Mouse (Mus musculus) layer of hippocampus, adult 8-10 months (tissue): ENCODE results near the gene Tagap1. TPM values are rescaled to one million over a fixed set of nuclear protein-coding genes. Genes with fewer than 3 reads are reported as not detected.
A peak's percentile ranks its signal among the peaks of the same experiment; 100 is the strongest.
"Not testable (repeated sequence)": the region's sequence is repeated elsewhere in the genome, so short reads cannot be mapped to it uniquely, and the experiment has no call there.

Experiments used
- DNase-seq, 2 experiments: peaks; one replicate each; pipeline ENCODE4 v3.0.0; 2022; ENCODE audit warnings: low spot score in 2 of 2
- total RNA-seq, 4 experiments: library from RNA; stranded (reverse); gene quantifications; 2 replicates each; pipeline ENCODE4 v1.2.4; 2022

The Tagap1 gene
- total RNA-seq, 4 experiments from 2014 or later: 27.8 to 31.7 (median 29.4) TPM

DNA sequence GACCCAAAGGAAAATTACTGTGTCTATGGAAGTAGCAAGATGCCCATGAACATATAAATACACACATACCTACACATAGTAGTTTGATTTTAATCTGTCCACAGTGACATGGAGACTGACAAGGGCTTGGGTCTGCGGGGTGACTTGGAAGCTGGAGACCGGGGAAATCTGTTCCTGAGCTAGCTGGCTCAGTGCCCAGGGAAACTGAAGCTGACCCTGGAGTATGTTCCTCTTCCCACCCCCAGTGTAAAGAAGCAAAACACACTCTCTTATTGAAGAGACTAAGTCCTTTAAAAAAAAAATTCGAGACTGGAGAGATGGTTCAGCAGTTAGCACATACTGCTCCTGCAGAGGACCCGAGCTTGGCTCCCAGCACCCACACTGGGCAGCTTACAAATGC lies 2.0 kb upstream of the Tagap1 start:
- not testable (repeated sequence) for DNase-seq

DNA sequence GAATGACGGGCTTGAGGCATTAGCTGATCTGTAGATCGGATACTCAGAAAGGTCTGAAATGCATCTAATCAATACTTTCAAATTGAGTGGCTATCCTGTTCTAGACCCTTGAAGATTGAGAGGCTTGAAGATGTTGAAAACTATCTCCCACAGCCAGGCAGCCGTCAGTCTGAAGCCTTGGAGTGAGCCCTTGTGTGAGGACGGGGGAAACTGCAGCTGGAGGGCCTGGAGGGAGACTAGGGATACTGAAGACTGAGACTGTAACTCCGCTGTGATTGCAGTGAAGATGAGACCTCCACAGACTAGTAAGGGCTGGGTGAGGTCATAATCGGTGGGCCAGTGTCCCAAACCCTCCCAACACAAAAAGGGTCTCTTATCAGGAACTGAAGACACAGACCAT lies 1.4 kb upstream of the Tagap1 start:
- DNase-seq: not testable (repeated sequence)

DNA sequence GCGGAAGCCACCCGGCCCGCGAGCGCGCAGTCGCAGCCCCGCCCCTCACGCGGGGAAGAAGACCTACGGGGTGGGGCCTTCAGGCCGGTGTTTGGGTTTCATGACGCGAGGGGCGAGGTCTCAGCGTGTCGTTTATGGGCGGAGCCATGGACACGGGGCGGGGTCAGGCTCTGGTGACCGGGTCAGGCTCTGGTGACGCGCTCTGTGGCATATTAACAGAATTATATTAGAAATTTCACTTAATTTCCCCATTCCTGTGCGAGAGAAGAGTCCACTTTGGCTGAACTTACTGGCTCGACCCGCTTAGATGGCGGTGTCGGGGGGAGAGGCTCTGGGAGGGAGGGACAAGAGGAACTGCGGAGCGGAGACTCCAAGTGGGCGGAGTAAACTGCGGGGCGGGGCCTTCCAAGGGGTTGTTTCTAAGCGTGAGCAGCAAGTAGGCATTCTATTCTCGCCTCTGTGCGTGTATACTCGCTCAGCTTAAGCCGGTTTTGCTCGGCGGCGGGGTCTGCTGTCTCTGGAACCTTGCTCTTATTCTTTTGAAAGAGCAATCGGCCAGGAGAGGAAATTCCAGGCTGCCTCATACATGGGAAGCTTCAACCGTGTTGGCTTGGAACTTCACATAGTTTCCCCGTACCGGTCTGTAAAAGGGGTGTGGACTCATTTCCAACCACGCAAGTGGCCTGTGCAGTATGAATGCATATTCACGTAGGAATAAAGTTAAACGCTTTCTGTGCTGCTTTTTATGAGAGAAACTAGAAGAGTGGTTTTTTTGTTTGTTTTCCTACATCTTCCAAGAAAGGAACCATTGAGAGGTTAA lies 435 bp upstream of the Tagap1 start:
- DNase-seq: peak in 1 of 2 experiments; percentile 43

DNA sequence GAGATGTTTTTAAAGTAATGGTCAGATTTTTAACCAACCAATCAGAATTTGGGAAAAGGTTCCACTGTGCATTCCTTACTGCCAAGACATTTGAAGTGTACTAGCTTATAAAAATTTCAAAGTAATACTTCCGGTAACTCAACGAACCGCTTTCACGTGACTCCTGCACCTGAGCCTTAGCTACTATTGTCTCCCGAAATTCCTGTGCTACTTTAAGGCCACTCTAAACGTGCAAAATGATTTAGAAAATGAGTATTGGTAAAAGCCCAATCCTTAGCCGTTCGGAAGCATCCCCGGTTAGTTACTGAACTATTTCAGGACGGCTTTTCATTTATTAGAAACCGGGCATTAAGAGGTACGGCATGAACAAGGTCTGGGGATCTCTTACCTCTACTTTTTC lies 607 bp downstream of the Tagap1 start:
- DNase-seq: not testable (repeated sequence)

DNA sequence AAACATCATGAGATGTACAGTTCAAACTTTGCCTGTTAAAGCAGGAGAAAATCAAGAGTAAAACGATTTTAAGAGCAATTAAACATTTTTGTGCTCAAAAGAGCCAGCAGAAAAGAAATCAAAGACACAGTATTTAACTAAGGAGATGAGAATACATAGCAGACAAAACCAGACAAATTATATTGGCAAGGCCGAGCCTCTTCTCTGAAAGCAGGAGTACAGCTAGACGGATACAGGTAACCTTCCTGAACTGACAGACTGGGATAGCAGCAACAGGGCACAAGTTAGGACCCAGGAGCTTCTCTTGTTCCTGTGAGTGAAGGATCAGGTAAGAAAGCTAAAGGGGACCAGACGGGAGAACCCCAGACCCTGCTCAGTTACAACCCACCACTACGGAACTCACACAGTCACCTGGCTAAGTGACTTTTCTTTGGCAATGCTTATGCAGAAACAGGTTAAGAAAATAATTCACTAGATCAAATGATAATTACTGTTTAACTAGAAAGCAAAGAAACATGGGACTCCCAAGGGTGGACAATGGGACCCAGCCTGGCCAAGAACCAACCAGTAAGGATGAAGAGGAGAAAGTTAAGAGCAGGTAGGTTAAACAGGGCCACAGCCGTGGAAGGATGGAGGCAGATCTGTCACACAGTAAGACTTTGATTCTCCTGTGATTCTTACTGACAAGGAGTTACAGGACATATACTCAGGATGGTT lies 1.3 kb downstream of the Tagap1 start:
- DNase-seq: not testable (repeated sequence)

DNA sequence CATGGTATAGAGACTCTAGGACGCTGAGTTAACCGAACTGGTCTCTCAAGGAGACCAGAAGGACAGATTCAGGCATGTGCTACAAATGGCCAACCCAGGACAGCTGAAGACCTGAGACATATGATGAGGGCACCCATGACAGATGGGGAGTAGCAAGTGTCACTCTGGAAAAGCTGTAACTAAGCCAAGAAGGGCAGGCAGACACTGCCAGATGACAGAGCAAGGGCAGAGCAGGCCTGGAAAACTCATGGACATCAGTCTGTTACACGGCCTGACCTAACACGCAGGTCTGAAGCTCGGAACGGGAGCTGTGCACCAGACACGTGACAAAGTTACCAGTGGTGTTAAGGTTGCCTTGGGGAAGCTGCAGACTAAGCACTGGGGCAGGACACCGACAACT lies 2.1 kb downstream of the Tagap1 start:
- DNase-seq: not testable (repeated sequence)

DNA sequence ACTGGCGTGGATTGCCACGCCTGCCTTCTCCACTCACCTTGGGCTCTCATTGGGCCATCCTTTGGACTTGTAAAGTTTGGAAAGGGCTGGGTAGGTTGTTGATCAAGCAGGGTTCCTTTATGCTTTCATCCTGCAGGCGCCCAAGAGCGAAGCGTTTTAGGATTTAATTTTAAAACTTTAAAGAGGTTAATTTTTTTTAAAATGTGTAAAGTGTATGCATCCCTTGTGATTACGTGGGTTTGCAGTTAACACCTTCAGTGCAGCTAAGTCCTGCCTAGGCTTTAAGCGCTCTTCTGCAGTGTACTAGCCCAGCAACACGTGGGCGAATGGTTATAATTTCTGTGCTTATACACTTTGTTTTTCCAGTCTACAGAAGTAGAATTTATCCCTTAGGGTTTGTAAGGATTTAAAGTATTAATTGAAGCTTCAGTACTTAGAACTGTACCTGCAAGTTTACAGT lies 12.2 kb downstream of the Tagap1 start:
- DNase-seq: not testable (repeated sequence)

DNA sequence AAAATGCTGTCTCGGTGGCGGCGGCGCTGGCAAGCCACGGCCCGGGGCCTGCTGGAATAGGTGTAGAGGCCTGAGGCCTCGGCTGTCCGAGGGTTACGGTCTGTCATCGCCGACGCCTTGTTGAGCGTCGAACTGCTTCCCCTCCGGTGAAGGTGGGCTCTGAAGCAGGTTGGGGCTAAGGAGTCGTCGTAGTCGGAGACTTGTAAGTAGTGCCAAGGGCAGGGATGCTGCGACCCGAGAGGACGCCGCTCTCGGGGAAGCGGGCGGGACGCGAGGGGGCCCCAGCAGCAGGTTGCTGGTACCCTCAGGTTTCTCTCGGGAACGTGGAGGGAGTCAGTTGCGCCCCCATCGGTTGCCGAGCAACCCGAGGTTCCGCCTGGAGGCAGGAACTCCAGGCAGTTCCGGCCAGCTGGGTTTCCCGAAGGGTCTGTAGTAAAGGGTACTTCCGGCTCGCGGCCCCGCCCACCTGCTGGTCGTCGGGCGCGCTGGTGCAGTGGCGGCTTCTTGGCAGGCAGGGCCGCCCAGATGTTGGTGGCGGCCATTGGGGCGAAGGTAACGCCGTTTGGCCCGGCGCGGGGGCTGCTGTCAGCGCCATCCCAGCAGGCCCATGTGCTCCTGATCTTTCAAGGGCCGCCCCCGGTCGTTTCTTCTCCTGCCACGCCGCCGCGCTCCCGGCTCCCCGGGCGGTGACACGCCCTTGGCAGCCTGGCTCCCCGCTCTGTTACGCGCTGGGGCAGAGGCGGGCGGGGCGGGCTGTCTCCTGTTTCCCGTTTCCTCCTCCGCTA lies 12.8 kb downstream of the Tagap1 start, which contains the start of gene Rsph3b:
Gene Rsph3b (minus strand): TSS at position 699 of the 785 bp plus-strand sequence.
- DNase-seq: peak; percentile 75 to 83

DNA sequence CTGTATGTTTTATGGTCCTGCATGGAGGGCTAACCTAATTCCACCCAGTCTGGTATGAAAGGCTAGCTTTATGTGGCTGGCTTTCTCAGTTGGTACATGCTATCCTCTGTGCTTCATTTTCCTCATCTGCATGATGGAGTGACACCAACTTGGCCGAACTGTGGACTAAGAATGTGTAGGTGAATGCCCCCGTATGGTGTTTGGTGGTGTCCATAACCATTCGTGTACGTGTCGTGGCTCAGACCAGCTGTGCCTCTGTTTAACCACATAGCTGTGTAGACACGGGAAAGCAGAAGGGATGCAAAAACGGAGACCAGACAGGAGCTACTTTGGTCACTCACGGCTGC lies 13.3 kb downstream of the Tagap1 start:
- DNase-seq: not testable (repeated sequence)

DNA sequence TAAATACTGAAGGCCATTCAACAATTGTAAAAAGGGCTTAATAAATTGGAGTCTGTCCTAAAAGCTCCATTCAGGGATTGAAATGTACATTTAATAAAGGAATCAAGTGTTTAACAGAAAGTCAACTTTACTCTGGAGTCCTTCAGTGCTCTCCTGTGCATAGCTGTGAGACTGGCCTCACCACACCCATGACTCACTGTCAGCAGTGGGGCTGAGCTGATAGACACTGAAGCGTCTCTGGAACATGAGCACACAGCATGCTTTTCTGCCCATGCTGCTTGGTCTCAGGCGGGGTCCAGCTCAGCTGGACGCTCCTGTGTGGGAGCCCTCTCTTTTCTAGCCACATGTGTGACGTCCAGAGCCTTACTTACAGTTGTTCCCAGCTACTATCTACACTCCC lies 18.4 kb downstream of the Tagap1 start:
- DNase-seq: not testable (repeated sequence)

DNA sequence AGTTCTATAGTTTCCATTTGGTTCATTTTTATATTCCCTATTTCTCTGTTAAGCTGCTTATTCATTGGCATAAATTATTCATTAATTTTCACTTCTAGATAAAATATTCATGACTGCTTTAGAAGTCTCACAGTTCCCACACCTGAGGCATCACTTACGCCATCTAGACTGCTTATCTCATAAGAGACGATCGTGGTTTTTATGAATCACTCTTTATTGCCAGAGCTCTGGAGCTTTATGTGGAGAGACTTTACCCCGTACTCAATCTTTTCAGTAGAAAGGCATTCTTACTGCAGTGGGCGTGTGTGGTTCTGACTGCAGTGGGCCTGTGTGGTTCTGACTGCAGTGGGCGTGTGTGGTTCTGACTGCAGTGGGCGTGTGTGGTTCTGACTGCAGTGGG lies 29.3 kb downstream of the Tagap1 start:
- DNase-seq: not testable (repeated sequence)

DNA sequence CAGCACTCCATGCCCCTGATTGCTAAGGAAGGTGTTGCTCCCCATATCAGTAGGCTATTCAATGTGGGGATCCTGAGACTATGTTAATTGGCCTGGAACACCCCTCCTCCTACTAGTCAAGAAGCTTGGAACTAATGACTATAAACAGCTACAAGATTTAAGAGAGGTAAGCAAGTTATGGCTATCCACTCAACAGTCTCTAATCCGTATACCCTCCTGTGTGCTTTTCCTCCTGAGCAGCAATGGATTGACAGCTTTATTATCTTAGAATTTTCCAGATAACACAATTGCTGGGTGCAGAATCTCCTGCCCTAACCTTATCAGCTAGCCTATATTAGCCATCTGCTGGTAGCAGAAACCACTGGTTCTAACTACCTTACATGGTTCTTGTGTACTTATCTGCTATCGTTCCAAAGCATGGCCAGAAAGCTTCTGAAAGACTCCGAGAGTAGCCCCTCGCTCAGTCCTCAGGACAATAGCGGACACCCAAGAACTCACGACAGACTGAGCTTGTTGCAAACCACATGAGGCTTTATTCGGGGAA lies 40.5 kb downstream of the Tagap1 start:
- not testable (repeated sequence) for DNase-seq

DNA sequence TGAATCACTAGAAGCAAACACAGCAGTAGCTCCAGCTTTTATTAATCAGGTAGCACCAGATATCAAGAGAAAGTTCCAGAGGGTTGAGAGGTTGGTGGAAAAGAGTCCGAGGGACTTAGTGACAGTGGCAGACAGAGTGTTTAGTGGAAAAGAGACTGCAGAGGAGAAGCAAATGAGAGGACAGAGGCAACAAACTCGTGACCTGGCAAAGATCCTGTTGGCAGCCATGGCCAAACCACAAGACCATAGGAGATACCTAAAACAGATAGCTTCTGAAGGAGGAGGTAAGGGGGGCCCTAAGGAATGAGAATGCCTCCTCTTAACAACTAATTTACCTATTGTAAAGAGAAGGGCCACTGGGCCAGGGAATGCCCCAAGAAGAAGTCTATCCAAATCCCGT lies 41.6 kb downstream of the Tagap1 start:
- DNase-seq: not testable (repeated sequence)

DNA sequence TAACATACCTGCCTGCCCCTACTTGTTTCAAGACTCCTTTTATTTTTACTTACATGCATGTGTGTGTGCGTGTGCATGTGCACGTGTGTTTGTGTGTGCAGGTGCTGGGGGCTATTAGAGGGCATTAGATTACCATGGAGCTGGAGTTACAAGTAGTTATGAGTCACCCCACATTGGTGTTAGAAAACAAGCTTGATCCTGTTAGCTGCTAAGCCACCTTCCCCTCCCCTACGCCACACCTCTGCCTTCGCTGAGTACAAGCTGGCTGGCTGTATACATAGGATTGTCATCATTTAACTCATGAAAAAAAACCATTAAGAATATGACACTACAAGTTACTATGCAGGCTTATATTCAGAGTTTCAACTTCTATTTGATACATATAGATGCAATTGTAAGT lies 45.7 kb downstream of the Tagap1 start:
- DNase-seq: not testable (repeated sequence)

DNA sequence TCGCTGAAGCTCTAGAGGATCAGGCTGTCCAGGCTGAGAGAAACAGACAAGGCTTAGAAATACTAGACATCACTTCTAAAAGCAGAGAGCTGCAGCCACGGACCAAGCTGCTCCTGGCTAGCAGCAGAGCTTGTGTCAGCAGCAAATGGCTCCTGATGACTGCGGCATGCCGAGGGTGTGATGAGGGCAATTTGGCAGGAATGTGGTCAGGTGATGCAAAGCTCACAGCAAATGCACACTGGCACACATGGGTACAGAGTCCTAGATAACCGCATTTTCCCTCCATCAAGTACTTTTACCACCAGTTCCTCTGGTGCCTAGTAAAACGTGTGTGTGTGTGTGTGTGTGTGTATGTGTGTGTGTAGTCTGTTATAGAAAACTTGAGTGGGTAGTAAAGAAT lies 46.9 kb downstream of the Tagap1 start:
- DNase-seq: not testable (repeated sequence)

Other genes with a start within 250 kb of the Tagap1 start
- 10 to 100 TPM; 37.3 to 59.3 (median 44.4) TPM for gene Ezr, start 178.4 kb downstream of the Tagap1 start, total RNA-seq
- 10 to 100 TPM; 27.9 to 32.6 (median 28.8) TPM for gene Rsph3b, start 12.5 kb downstream of the Tagap1 start, total RNA-seq
- 100 to 1,000 TPM in 1 of 4 experiments, 10 to 100 TPM in 3; 53.8 to 111 (median 72.2) TPM for gene Rnaset2b, start 9.5 kb upstream of the Tagap1 start, total RNA-seq
- 1 to 10 TPM in 1 of 4 experiments, under 1 TPM in 2, not detected in 1; 0.22 to 1.3 (median 0.49) TPM for gene Gm49721, start 17.7 kb upstream of the Tagap1 start, total RNA-seq
- 1 to 10 TPM in 3 of 4 experiments, under 1 TPM in 1; 0.66 to 2.3 (median 1.1) TPM for gene Gm1604a, start 64.4 kb upstream of the Tagap1 start, total RNA-seq
- gene Rps6ka2, start 209.0 kb upstream of the Tagap1 start, total RNA-seq: 10 to 100 TPM; 32.1 to 43.0 (median 37.4) TPM